Mouse (Mus musculus) lung, embryonic 16.5 days (tissue): Measurements from ENCODE around the gene Postn. TPM values are rescaled to one million over a fixed set of nuclear protein-coding genes. Genes with fewer than 3 reads are reported as not detected.

Source experiments
- ATAC-seq: fragments of 200-750 bp; cut with Nextera tagmentation; 2 replicates; pipeline ENCODE4 v1.8.0; 2017; ENCODE audit warnings: low read depth, mild to moderate bottlenecking, moderate library complexity
- H3K27ac ChIP-seq: fragments of 300-500 bp; sonication (generic); 2 replicates; pipeline ENCODE4 v1.5.1; 2014; ENCODE audit warnings: mild to moderate bottlenecking, control low read depth, low read length
- H3K27me3 ChIP-seq: fragments of 300-500 bp; sonication (generic); 2 replicates; pipeline ENCODE4 v1.6.1; 2014; ENCODE audit warnings: low read depth, low read length, mixed read lengths; ENCODE audit not compliant: control insufficient read depth, insufficient read depth
- H3K36me3 ChIP-seq: fragments of 300-500 bp; sonication (generic); 2 replicates; pipeline ENCODE4 v1.6.1; 2014; ENCODE audit warnings: low read length; ENCODE audit not compliant: control insufficient read depth, insufficient read depth
- H3K4me1 ChIP-seq: fragments of 300-500 bp; sonication (generic); replicated peaks from 2 replicates; pipeline ENCODE4 v1.6.1; 2014; ENCODE audit warnings: low read length, mixed read lengths; ENCODE audit not compliant: control insufficient read depth, insufficient read depth
- H3K4me2 ChIP-seq: fragments of 300-500 bp; sonication (generic); 2 replicates; pipeline ENCODE4 v1.6.1; 2014; ENCODE audit warnings: low read depth, low read length, control low read depth
- H3K4me3 ChIP-seq: fragments of 300-500 bp; sonication (generic); 2 replicates; pipeline ENCODE4 v1.5.1; 2014; ENCODE audit warnings: mild to moderate bottlenecking, low read length, control low read depth
- H3K9ac ChIP-seq: fragments of 300-500 bp; sonication (generic); 2 replicates; pipeline ENCODE4 v1.6.1; 2014; ENCODE audit warnings: low read length, control low read depth
- H3K9me3 ChIP-seq: fragments of 300-500 bp; sonication (generic); 2 replicates; pipeline ENCODE4 v1.6.1; 2016; ENCODE audit warnings: low read length; ENCODE audit not compliant: control insufficient read depth
- WGBS: fragments of 180-500 bp; shearing (Covaris S2); extraction: QIAGEN DNeasy Blood & Tissue Kit; methylation state at CpG from one replicate; pipeline ENCODE4 v1.1.7; 2014; 5-methylcytosine and 5-hydroxymethylcytosine counted together
- polyA plus RNA-seq: library from polyadenylated mRNA; unstranded; fragments of >200 nt; fragmentation: Nextera tagmentation; extraction: Ambion mirVana; gene quantifications from 2 replicates; pipeline ENCODE4 v1.2.1, GENCODE M21; 2015

Gene Postn
- polyA plus RNA-seq: 165 and 177 TPM in 2 replicates

DNA sequence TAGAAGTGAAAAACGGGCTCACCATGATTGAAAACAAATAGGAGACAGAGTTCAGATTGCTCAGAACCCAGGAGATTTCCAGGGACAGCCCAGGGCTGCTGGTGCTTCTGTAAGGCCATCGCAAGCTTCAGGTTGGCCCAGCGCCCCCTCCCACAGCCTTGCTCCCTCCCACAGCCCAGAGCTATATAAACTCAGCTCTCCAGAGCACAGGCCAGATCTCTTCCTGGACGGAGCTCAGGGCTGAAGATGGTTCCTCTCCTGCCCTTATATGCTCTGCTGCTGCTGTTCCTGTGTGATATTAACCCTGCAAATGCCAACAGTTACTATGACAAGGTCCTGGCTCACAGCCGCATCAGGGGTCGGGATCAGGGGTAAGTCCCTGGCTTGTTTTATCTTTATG lies at the start of gene Postn:
Postn (plus strand) TSS at position 213 of the 400 bp plus-strand sequence.
- peak within 1 kb of the TSS; percentile 25 for H3K4me3 ChIP-seq
- no peaks in the 10 kb centered on the region for H3K36me3 ChIP-seq
- no peak for ATAC-seq
- H3K9me3 ChIP-seq: no peaks in the 10 kb centered on the region
- WGBS: 33% methylated on average over 6 of the region's 6 CpGs
- peaks cover 5% of the 10 kb centered on the region; the same call in 1 of the 2 replicates for H3K4me1 ChIP-seq
- H3K27ac ChIP-seq: peak within 1 kb of the TSS; percentile 25
- 0 out of 2 replicates have a peak within 1 kb of the TSS, but pooled peaks have one; percentile 10 for H3K4me2 ChIP-seq
- H3K9ac ChIP-seq: peak within 1 kb of the TSS; percentile 24; the same call in 1 of the 2 replicates
- no peaks in the 10 kb centered on the region for H3K27me3 ChIP-seq

DNA sequence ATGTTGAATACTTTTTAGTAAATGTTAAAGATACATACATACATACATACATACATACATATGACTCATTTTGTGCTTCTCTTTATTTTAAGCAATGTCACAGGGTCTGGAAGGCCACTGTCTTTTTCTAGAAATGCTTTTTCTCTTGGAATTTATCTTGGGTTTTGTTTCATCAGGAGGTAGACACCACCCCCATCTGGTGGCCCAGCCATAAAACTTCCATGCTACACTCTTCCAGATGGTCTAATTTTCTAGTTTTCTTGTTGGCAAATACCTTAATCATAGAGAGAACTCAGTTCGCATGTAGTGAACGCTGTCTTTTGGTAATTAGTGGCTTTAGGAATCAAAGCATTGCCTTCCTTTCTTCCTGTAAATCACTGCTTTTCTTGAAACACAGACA lies 46.9 kb upstream of the Postn start:
- H3K27me3 ChIP-seq: no peaks in the 10 kb centered on the region
- no peaks in the 10 kb centered on the region for H3K9me3 ChIP-seq
- H3K36me3 ChIP-seq: no peaks in the 10 kb centered on the region
- H3K4me3 ChIP-seq: no peak overlapping the region
- no peak overlapping the region for H3K27ac ChIP-seq
- ATAC-seq: no peak
- no peak overlapping the region for H3K9ac ChIP-seq
- H3K4me2 ChIP-seq: no peak overlapping the region
- 71% methylated on average over 2 of the region's 2 CpGs for WGBS
- no peaks in the 10 kb centered on the region for H3K4me1 ChIP-seq

DNA sequence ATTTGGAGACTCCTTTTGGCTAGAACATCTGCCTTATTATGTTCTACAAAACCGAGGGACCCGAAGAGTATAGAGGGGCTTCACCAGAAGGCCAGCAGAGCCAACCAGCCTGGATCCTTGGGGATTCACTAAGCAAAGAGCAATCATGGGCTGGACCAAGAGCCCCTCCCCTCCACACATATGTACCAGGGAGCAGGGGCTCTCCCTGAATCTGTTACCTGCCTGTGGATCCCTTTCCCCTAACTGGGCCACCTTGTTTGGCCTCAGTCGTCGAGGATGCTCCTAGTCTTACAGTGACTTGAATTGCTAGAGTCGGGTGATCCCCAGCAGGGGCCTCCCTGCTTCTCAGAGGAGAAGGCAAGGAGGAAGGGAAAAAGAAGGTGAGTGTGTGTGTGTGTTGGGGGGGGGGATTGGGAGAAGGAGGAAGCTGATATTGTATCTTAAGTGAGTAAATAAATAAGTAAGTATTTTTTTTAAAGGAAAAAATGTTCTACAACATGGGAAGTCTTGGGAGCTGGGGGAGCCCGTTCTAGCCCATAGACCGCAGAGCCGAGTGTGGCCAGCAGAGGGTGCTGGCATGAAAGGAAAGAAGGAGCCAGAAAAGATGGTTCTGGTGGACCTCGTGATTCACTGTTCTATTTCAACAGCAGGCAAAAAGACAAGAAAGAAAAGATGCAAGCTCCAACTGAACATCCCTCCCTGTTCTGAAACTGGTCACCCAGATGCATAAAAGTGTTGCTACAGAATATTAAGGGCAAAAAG lies 7.8 kb upstream of the Postn start:
- Histone ChIP-seq H3K9me3 (no peaks in the 10 kb centered on the region), H3K4me1 (no peaks in the 10 kb centered on the region), H3K4me2 (no peak overlapping the region), H3K4me3 (no peak overlapping the region), H3K36me3 (no peaks in the 10 kb centered on the region), H3K9ac (no peak overlapping the region), H3K27ac (no peak overlapping the region), H3K27me3 (no peaks in the 10 kb centered on the region)
- peak; percentile 57; the same call in 1 of the 2 replicates for ATAC-seq
- 24% methylated on average over 9 of the region's 9 CpGs for WGBS

DNA sequence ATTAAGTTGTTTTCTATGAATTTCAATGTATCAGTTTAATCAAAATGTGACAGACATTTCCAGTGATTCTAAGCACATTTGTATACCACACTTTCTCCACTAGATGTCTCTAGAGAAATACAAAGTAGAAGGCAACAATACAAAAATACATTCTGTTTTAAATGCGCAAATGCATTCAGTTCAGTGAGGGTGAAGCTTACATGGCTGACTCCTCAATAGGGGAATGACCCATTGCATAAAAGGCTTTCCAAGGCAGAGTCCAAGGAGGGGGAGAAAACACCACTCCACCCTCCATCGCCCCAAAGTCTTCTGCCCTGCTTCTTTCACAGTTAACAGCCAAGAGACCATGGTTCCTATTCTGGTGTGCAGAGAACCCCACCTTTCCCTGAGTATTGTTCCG lies 3.3 kb upstream of the Postn start:
- no peak overlapping the region for H3K4me3 ChIP-seq
- H3K4me2 ChIP-seq: no peak overlapping the region
- no peaks in the 10 kb centered on the region for H3K9me3 ChIP-seq
- H3K9ac ChIP-seq: no peak overlapping the region
- H3K27ac ChIP-seq: no peak overlapping the region
- H3K4me1 ChIP-seq: peaks cover 5% of the 10 kb centered on the region; the same call in 1 of the 2 replicates
- WGBS: 61% methylated on average over 3 of the region's 3 CpGs
- no peak for ATAC-seq
- H3K27me3 ChIP-seq: no peaks in the 10 kb centered on the region
- no peaks in the 10 kb centered on the region for H3K36me3 ChIP-seq

DNA sequence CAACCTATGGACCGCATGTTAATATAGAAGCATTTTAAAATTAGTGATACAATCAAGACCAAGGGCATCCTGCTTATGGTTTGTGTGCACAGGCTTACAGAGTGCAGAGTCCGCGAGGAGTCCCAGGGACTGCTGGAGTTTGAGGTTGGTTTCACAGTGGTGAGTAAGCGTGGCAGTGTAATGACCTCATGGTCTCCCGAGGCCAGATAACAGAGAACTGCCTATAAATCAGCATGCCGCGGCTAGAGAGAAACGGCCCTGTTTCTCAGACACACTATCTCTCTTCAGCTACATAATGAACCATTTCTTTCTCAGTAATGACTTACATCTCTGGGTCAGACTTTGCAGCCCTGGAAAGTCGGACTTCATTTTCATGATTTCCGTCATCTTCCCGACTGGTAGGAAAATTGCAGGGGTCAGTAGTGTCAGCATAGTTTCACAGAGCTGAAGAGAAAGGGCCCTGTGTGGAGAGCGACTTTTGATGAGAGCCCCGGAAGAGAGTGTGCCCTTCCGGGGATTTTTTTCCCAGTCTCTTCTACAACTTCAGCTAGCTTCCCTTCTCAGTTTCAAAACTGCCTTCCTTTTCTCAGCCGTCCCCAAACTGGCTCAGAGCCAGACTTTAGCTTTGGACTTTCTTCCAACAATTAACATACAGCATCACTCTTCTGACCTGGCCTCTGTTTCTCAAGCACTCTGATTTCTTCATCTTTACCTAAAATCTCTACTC lies 2.3 kb upstream of the Postn start:
- H3K27me3 ChIP-seq: no peaks in the 10 kb centered on the region
- peak overlapping the region; percentile 41 for H3K9ac ChIP-seq
- H3K4me2 ChIP-seq: peak overlapping the region; percentile 43
- H3K4me1 ChIP-seq: peaks cover 5% of the 10 kb centered on the region; the same call in 1 of the 2 replicates
- peak overlapping the region; percentile 18 for H3K4me3 ChIP-seq
- no peaks in the 10 kb centered on the region for H3K36me3 ChIP-seq
- 32% methylated on average over 15 of the region's 15 CpGs for WGBS
- peak; percentile 64 for ATAC-seq
- H3K9me3 ChIP-seq: no peaks in the 10 kb centered on the region
- H3K27ac ChIP-seq: peak overlapping the region; percentile 46

DNA sequence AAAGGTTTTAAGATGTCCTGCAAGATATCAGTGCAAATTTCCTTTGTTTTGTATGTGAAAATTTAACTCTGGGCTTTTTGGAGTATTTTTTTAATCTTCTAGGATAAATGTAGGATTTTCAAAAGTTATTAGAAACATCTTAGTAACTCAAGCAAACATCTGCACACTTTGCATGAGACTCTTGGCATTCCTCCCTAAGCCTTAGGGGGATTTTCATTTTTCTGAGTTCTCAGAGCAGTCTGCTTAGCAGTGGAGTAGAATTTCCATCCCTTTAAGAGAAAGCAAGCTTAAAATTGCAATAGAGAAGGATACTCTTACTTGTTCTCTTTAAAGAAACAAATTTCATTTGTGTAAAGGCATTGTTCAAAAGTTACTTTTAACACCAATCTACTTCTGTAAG lies 747 bp downstream of the Postn start:
- Histone ChIP-seq H3K4me2 (no peak overlapping the region), H3K9ac (no peak overlapping the region), H3K9me3 (no peaks in the 10 kb centered on the region), H3K36me3 (no peaks in the 10 kb centered on the region), H3K4me3 (peak overlapping the region; percentile 18; the same call in 1 of the 2 replicates), H3K27me3 (no peaks in the 10 kb centered on the region), H3K27ac (no peak overlapping the region), H3K4me1 (peaks cover 5% of the 10 kb centered on the region; the same call in 1 of the 2 replicates)
- ATAC-seq: no peak

DNA sequence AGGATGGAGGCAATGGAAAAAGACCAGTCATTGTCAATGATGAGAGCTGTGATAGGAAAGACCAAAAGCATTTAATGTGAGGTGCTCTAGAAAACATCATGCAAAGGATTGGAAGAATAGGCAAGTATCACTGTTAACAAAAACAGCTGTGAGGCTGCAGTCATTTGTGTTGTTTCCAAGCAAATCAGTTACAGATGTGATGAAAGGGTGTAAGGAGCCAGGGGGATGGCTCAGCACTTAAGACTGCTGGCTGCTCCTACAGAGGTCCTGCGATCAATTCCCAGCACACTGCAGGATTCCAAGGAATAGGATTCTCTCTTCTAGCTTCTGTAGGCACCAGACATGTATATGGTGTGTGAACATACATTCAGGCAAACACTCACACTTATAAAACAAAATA lies 10.1 kb downstream of the Postn start:
- Histone ChIP-seq H3K27me3 (no peaks in the 10 kb centered on the region), H3K36me3 (no peaks in the 10 kb centered on the region), H3K4me2 (no peak overlapping the region), H3K27ac (no peak overlapping the region), H3K4me3 (no peak overlapping the region), H3K9me3 (no peaks in the 10 kb centered on the region), H3K9ac (no peak overlapping the region), H3K4me1 (no peaks in the 10 kb centered on the region)
- WGBS: 78% methylated on average over 1 of the region's 1 CpGs
- ATAC-seq: no peak

DNA sequence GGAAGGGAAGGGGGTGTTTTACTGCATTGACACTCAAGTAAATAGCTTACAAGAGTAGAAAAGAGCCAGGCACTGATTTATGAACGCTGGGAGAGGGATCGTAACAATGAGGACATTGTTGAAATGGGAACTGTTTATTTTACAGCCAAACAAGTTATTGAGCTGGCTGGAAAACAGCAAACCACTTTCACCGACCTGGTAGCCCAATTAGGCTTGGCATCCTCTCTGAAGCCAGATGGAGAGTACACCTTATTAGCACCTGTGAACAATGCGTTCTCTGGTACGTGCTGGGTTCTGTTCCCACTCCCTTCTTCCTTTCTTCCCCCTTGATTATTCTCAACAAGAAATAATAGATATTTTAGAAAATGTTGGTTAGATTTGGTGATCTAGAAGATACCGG lies 11.7 kb downstream of the Postn start:
- 71% methylated on average over 6 of the region's 6 CpGs for WGBS
- no peaks in the 10 kb centered on the region for H3K4me1 ChIP-seq
- no peak overlapping the region for H3K4me3 ChIP-seq
- H3K27ac ChIP-seq: no peak overlapping the region
- H3K36me3 ChIP-seq: no peaks in the 10 kb centered on the region
- H3K9me3 ChIP-seq: no peaks in the 10 kb centered on the region
- H3K27me3 ChIP-seq: no peaks in the 10 kb centered on the region
- ATAC-seq: no peak
- H3K9ac ChIP-seq: no peak overlapping the region
- H3K4me2 ChIP-seq: no peak overlapping the region

DNA sequence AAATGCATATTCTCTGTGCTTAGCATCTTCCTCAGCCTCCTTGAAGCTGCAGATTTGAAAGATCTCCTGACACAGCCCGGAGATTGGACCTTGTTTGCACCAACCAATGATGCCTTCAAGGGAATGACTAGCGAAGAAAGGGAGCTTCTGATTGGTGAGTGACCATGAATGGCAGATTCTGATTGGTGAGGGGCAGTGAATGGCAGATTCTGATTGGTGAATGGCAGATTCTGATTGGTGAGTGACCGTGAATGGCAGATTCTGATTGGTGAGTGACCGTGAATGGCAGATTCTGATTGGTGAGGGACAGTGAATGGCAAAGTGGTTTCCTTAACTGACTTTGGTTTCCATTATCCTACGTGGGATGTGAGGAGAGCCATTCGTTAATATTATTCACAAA lies 15.1 kb downstream of the Postn start:
- Histone ChIP-seq H3K4me1 (no peaks in the 10 kb centered on the region), H3K9me3 (no peaks in the 10 kb centered on the region), H3K4me3 (no peak overlapping the region), H3K4me2 (no peak overlapping the region), H3K27me3 (no peaks in the 10 kb centered on the region), H3K36me3 (no peaks in the 10 kb centered on the region), H3K9ac (no peak overlapping the region), H3K27ac (no peak overlapping the region)
- no peak for ATAC-seq
- 91% methylated on average over 6 of the region's 6 CpGs for WGBS
